In genomic region chr17:46897221-46897950, GRCm38 (mm10) we compare ENCODE assay signal across 16 mouse cellular contexts. TPM values are rescaled to one million over a fixed set of nuclear protein-coding genes. Genes with fewer than 3 reads are reported as not detected.
A peak's percentile ranks its signal among the peaks of the same experiment; 100 is the strongest.
DNase-seq lines count a peak whose midpoint lies in the region; ATAC-seq and TF ChIP-seq lines count a peak whose summit lies in the region.
"Had no signal": no experiment of that assay in that cellular context is flagged by ENCODE, and none has a peak within 500 bp of the region (broad histone marks: within the 10 kb centered on the region; RNA-seq: fewer than 3 reads in every experiment).

No protein-coding gene starts in this region.

- H3K4me2 ChIP-seq in embryonic facial prominence, embryonic 12.5 days (replicated peaks): no peak overlapping the region
- H3K4me2 ChIP-seq: heart, embryonic 15.5 days; liver, embryonic 12.5 days had no signal

- H3K36me3 ChIP-seq in embryonic facial prominence, embryonic 12.5 days: peaks cover 8% of the 10 kb centered on the region; the same call in 1 of the 2 replicates
- H3K36me3 ChIP-seq in embryonic facial prominence, embryonic 10.5 days (replicated peaks): peaks cover 17% of the 10 kb centered on the region

- intact Hi-C loops in left cerebral cortex, adult 2 months (cut with DNase I): no loop called here

- no peak for TF ChIP-seq CTCF in left cerebral cortex, adult 2 months (IDR thresholded peaks at IDR 0.05)

- peaks cover 8% of the 10 kb centered on the region for H3K4me1 ChIP-seq in embryonic facial prominence, embryonic 12.5 days
- H3K4me1 ChIP-seq in embryonic facial prominence, embryonic 10.5 days: peaks cover 16% of the 10 kb centered on the region

- no peak overlapping the region; the same call in 1 of the 2 replicates for H3K27ac ChIP-seq in embryonic facial prominence, embryonic 12.5 days
- H3K27ac ChIP-seq in embryonic facial prominence, embryonic 10.5 days (replicated peaks): no peak overlapping the region
- no peak overlapping the region for H3K27ac ChIP-seq in left cerebral cortex, adult 2 months
- H3K27ac ChIP-seq: heart, embryonic 15.5 days; hindbrain, postnatal 0 days; liver, embryonic 12.5 days had no signal

- WGBS in embryonic facial prominence, embryonic 12.5 days: 47% methylated on average over 13 of the region's 13 CpGs
- 53% methylated on average over 13 of the region's 13 CpGs for WGBS in embryonic facial prominence, embryonic 10.5 days

- H3K27me3 ChIP-seq in embryonic facial prominence, embryonic 12.5 days: no peaks in the 10 kb centered on the region
- H3K27me3 ChIP-seq in embryonic facial prominence, embryonic 10.5 days (replicated peaks; ENCODE audit: low read depth, poor library complexity, severe bottlenecking): no peaks in the 10 kb centered on the region
- H3K27me3 ChIP-seq: heart, embryonic 15.5 days had no signal

- 0 out of 2 replicates have a peak, but pooled peaks have one; percentile 15 for ATAC-seq in embryonic facial prominence, embryonic 12.5 days (ENCODE audit: insufficient number of reproducible peaks, insufficient read depth, low FRiP score, low TSS enrichment)
- ATAC-seq: hindbrain, postnatal 0 days; liver, embryonic 12.5 days had no signal

- H3K9ac ChIP-seq in embryonic facial prominence, embryonic 12.5 days: no peak overlapping the region
- H3K9ac ChIP-seq: heart, embryonic 15.5 days; liver, embryonic 12.5 days had no signal

- no peaks in the 10 kb centered on the region for H3K9me3 ChIP-seq in embryonic facial prominence, embryonic 12.5 days
- no peaks in the 10 kb centered on the region for H3K9me3 ChIP-seq in embryonic facial prominence, embryonic 10.5 days
- H3K9me3 ChIP-seq: heart, embryonic 15.5 days had no signal

- no peak overlapping the region for H3K4me3 ChIP-seq in embryonic facial prominence, embryonic 12.5 days
- no peak overlapping the region for H3K4me3 ChIP-seq in embryonic facial prominence, embryonic 10.5 days
- H3K4me3 ChIP-seq in left cerebral cortex, adult 2 months: no peak overlapping the region
- H3K4me3 ChIP-seq: heart, embryonic 15.5 days; liver, embryonic 12.5 days had no signal

- no peak for DNase-seq in embryonic facial prominence, embryonic 10.5 days (ENCODE audit: low spot score)
- peak; percentile 60 for DNase-seq in 3T3-L1 (ENCODE audit: low read depth, low spot score)
- DNase-seq in kidney, postnatal 25 days: peak; percentile 41 to 68
- peak; percentile 63 for DNase-seq in lung, postnatal 36 days
- no peak for DNase-seq in thymus, adult 18-20 months
- no peak for DNase-seq in left cerebral cortex, adult 2 months (ENCODE audit: extremely low spot score in 1 of 2, low spot score in 2 of 2)
- DNase-seq in ovary, adult 18-20 months (ENCODE audit: low spot score): no peak
- DNase-seq: cerebellum, postnatal 36 days had no signal

RNA-seq across cellular contexts. Expression of gene Tbcc, which starts 6.9 kb away (rescaled TPM):
- 80.2 and 83.7 TPM in 2 replicates for polyA plus RNA-seq in embryonic facial prominence, embryonic 12.5 days (2016; fragmentation: Nextera tagmentation; extraction: Ambion mirVana)
- polyA plus RNA-seq in embryonic facial prominence, embryonic 10.5 days (2016; fragmentation: Nextera tagmentation; extraction: Ambion mirVana): 52.9 and 57.9 TPM in 2 replicates
- 10 to 100 TPM; 30.9 to 35.3 TPM for total RNA-seq in left cerebral cortex, adult 2 months (2021)

RNA-seq across cellular contexts. Expression of gene Prph2, which starts 12.9 kb away (rescaled TPM):
- polyA plus RNA-seq in embryonic facial prominence, embryonic 12.5 days (2016; fragmentation: Nextera tagmentation; extraction: Ambion mirVana): 0.09 TPM in 1 of 2 replicates, not detected in the other
- polyA plus RNA-seq in embryonic facial prominence, embryonic 10.5 days (2016; fragmentation: Nextera tagmentation; extraction: Ambion mirVana): not detected in 2 replicates
- not detected for total RNA-seq in left cerebral cortex, adult 2 months (2021)
- total RNA-seq: gastrocnemius, adult 18-20 months; hindbrain, postnatal 0 days; layer of hippocampus, postnatal 25 days; MEL had no signal
- polyA plus RNA-seq: heart, embryonic 15.5 days; liver, embryonic 12.5 days; small intestine, adult 2 months had no signal

RNA-seq across cellular contexts. Expression of gene Bicral, which starts 39.1 kb away (rescaled TPM):
- 4.6 and 5.5 TPM in 2 replicates for polyA plus RNA-seq in embryonic facial prominence, embryonic 12.5 days (2016; fragmentation: Nextera tagmentation; extraction: Ambion mirVana)
- 3.0 and 4.4 TPM in 2 replicates for polyA plus RNA-seq in embryonic facial prominence, embryonic 10.5 days (2016; fragmentation: Nextera tagmentation; extraction: Ambion mirVana)
- total RNA-seq in left cerebral cortex, adult 2 months (2021): 10 to 100 TPM; 57.5 to 59.7 TPM

Comparison
In these comparisons a context has a peak if more than half of its experiments do, and no peak if none do; other contexts are left out.
1. DNase-seq: peak in 3T3-L1 (single experiment), kidney, postnatal 25 days (2 of 2) and lung, postnatal 36 days (single experiment); none in embryonic facial prominence, embryonic 10.5 days (single experiment), thymus, adult 18-20 months (0 of 2), left cerebral cortex, adult 2 months (0 of 2) and ovary, adult 18-20 months (single experiment).